Mouse (Mus musculus) small intestine, adult 2 months (tissue): ENCODE results near the gene Dupd1.

ENCODE experiments used
- CTCF ChIP-seq: fragments of 200-500 bp; IDR thresholded peaks from 2 replicates; pipeline ENCODE4 v1.5.1; 2012; ENCODE audit warnings: low read depth, mild to moderate bottlenecking, control low read depth, inconsistent platforms, low read length, moderate library complexity, mixed read lengths; ENCODE audit not compliant: insufficient replicate concordance, insufficient read length; ENCODE audit errors: extremely low read depth
- POLR2A ChIP-seq: fragments of 200-500 bp; IDR thresholded peaks from 2 replicates; pipeline ENCODE4 v1.6.1; 2012; ENCODE audit warnings: low read depth, mild to moderate bottlenecking, control low read depth, inconsistent platforms, low read length, moderate library complexity

DNA sequence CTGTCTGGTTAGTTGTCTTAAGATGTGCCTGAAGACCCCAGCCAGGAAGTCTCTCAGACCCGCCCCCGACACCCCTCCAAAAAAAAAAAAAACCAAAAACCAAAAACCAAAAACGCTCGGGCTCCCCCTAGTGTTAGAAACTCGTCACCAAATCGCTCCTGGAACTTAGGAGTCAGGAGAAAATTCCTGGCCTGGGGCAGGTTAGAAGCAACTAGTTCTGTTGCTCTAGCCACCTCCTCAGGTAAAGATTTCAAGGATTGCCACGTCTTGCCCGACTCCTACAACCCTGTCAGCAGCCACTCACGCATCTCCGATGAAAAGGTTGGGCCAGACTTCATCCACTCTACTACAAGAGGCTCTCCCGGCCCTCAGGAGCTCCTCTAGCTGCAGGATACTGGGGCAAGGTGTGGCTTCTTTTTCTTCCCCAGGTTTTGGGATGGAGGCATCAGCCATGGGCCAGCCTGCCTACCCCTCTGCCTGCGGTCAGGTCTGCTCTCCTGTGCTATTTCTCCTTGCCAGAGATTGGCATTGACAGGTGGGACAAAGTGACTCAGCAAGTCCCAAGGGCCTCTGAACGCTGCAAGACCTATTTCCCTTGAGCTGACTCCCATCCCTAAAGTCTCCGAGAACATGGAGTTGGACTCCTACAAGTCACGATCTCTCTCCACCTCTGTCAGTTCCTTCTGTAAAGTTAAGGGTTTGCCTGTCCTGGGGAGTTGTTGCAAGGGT is 33.9 kb upstream of the Dupd1 start:
- TF ChIP-seq CTCF (peak; percentile 71; the same call in 1 of the 2 replicates), POLR2A (no peak)
